Mouse (Mus musculus) ES-Bruce4 (cell line): Measurements from ENCODE around the gene Sqor.

Experiments used
- CTCF ChIP-seq: IDR thresholded peaks from one replicate; pipeline ENCODE4 v1.8.1; 2011; ENCODE audit warnings: low read depth, low read length
- EP300 ChIP-seq: IDR thresholded peaks from 2 replicates; pipeline ENCODE4 v1.6.1; 2011; ENCODE audit warnings: low read depth, low read length; ENCODE audit not compliant: insufficient read depth
- POLR2A ChIP-seq: IDR thresholded peaks from one replicate; pipeline ENCODE4 v1.8.1; 2011; ENCODE audit warnings: low read length; ENCODE audit not compliant: insufficient read depth

DNA sequence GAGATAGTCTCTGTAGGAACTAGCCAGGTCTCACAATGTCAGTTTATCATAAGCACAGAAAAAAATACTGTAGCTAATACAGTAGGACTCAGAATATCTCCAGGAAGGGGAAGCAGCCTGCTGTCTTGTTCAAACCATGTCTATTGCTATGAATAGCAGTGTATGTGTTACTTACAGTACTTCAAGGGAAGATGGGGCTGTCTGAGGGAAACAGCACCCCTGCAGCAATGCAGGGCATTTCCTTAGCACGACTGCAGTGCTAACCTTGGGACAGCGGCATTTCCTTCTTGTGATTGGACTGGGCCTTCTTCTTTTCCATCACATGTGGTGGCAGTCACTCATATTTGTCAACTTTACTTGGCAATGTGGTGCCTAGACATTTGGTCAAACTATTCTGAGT is 11.8 kb downstream of the Sqor start:
- TF ChIP-seq POLR2A = no peak
- TF ChIP-seq CTCF = no peak
- no peak for TF ChIP-seq EP300
